Mouse (Mus musculus) monocyte, adult 2 months (primary cell): ENCODE measurements around the gene Slc13a5.

Source experiments
- DNase-seq, 2 experiments: peaks; one replicate each; pipeline ENCODE4 v3.0.0; 2022; ENCODE audit warnings: low spot score in 2 of 2, low read depth in 1 of 2

The Slc13a5 gene

DNA sequence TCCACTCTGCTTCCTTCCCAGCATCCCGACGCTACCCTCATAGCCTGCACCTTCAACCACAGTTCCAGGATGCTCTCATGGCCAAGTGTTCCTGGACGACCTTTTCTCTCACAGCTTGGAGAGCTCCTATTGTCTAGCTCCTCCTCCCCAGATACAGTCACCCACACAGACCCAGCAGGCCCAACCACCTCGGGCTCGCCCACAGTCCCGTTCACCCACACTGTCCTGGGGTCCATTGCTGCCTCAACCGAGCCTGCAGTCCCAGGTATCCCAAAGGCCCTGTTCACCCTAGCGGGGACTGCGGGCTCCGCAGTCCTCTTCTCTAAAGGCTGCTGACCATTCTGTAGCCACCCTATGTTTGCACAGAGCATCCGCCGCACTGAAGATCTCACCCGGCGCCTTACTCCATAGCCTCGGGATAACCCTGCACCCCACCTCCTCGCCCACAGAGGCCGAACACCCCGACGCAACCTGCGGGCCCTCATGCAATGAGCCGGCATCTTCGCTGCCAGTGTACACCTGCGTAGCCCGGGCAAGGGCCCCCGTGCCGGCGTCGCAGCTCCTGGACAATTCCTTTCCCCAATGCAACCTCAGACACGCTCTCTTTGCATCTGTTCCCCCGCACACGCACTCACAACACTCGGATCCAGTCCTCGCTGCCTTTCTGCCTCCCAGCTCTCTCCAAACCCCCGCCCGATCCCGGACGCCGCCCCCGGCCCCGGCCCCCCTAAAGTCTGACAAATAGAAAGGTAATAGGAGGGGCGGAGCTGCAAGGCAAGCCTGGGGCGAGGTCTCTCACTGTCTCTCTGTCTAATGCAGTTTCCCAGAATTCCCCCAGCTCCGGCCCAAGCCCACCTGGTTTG is 60.5 kb downstream of the Slc13a5 start, which contains the start of gene Gm43951:
Gm43951 (minus strand) TSS at position 500 of the 863 bp plus-strand sequence.
- no peak for DNase-seq

DNA sequence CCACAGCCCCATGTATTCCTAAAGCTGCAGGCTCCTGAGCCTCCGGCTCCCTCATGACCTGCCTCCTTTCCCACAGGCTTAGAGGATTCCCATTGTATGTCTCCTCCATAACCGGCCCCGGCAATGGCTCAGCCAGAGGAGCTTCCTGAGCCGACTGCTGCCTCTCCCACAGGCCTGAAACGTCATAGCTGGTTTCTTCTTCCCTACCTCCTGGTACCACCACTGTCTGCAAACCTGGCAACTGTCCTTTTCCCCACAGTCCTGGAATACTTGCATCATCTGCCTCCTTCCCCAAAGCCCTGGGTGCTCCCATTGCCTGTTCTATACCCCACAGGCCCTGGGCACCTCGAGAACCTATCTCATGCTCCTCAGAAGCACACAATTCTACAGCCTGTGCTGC is 61.8 kb downstream of the Slc13a5 start:
- DNase-seq, result no peak

DNA sequence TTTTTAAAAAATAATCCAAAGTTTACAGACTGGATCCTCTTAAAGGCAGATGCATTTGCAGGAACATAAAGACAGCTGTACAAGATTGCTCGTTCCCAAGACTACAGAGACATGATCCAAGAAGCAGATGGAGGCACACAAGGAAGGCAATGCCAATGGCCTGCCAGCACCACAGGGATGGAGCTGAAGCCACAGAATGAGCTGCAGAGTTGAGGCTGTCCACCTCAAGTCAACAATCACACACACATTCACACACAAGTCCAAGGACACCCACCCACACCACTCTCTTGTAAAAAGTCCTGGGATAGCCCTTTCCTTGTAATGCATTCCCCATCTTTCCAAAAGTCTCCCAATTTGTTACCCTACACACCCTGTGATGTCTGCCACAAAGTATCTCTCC is 63.6 kb downstream of the Slc13a5 start:
- DNase-seq, result no peak

DNA sequence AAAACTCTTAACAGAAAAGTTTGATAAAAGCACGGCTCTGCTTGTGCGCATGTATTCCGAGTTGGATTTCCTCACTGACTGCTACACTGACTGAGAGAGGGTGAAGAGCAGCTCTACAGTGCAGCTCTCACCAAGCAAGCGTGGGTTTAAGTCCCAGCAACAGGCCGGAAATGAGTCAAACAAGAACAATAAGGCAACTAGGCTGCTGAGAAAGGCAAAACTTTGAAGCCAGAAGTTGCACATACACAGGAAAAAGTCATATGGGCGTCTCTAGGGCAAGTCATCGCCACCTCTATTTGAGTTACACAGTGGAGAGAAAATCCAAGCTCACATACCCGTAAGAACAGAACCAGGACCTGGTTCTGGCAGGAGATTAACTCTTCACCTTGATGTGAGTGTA is 70.5 kb downstream of the Slc13a5 start:
- no peak for DNase-seq

DNA sequence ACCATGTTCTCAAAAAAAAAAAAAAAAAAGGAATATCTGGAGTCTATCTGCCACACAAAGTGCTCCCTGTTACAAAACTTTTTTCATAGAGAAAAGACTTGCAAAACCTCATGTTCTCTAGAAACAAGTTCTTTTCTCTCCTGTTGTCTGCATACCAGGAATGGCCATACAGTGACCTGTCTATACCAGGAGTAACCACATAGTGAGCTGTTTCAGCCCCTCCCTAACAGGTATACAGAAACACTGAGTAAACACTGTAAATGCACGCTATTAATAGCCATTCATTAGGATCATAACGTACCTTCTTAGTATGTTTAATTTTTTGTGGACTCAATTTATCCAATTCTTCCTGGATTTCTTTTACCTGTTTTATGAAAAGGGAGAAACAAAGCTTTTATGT is 72.8 kb downstream of the Slc13a5 start:
- DNase-seq, result no peak
